In genomic region chr8:123341040-123342015, GRCm38 (mm10) we compare ENCODE assay signal across 14 mouse cellular contexts. TPM values are rescaled to one million over a fixed set of nuclear protein-coding genes. Genes with fewer than 3 reads are reported as not detected.
DNase-seq lines count a peak whose midpoint lies in the region; ATAC-seq and TF ChIP-seq lines count a peak whose summit lies in the region.
"Had no signal": no experiment of that assay in that cellular context is flagged by ENCODE, and none has a peak within 500 bp of the region (broad histone marks: within the 10 kb centered on the region; RNA-seq: fewer than 3 reads in every experiment).

No protein-coding gene starts in this region.

- H3K9me3 ChIP-seq in liver, embryonic 14.5 days (ENCODE audit: control insufficient read depth, low read length) = no peaks in the 10 kb centered on the region
- H3K9me3 ChIP-seq in stomach, embryonic 15.5 days = no peaks in the 10 kb centered on the region

- intact Hi-C loops in heart, postnatal 25 days (cut with DNase I) = no loop called here

- no peak for TF ChIP-seq EP300 in liver, embryonic 14.5 days (IDR thresholded peaks at IDR 0.05; ENCODE audit: low read depth)

- TF ChIP-seq CTCF in liver, embryonic 14.5 days (IDR thresholded peaks at IDR 0.05; ENCODE audit: low read depth) = no peak

- no peaks in the 10 kb centered on the region for H3K27me3 ChIP-seq in liver, embryonic 14.5 days (ENCODE audit: control insufficient read depth, insufficient read depth, low read length)
- no peaks in the 10 kb centered on the region for H3K27me3 ChIP-seq in stomach, embryonic 15.5 days (replicated peaks)

- H3K9ac ChIP-seq in liver, embryonic 14.5 days (replicated peaks) = no peak overlapping the region
- H3K9ac ChIP-seq in stomach, embryonic 15.5 days = no peak overlapping the region

- H3K4me1 ChIP-seq in liver, embryonic 14.5 days (replicated peaks; ENCODE audit: control insufficient read depth in 2 of 2, insufficient read depth in 2 of 2, low read length in 1 of 2) = peaks cover 0 to 6% of the 10 kb centered on the region in 2 experiments; a peak in 2 of 4 replicates
- no peaks in the 10 kb centered on the region for H3K4me1 ChIP-seq in stomach, embryonic 15.5 days

- DNase-seq in urinary bladder, adult 18-20 months (ENCODE audit: low spot score in 2 of 2) = peak; percentile 37 to 60
- DNase-seq in urinary bladder, postnatal 25 days (ENCODE audit: low spot score) = no peak
- peak; percentile 84 for DNase-seq in ZHBTc4 (ENCODE audit: low read depth, low spot score)
- no peak for DNase-seq in liver, embryonic 14.5 days (ENCODE audit: low read depth in 3 of 3, low spot score in 3 of 3)
- DNase-seq in layer of hippocampus, postnatal 10 days (ENCODE audit: low spot score in 2 of 2) = no peak
- no peak for DNase-seq in lung, postnatal 14 days
- DNase-seq in heart, postnatal 25 days (ENCODE audit: low spot score) = no peak
- DNase-seq: cerebellum, adult 2 months; embryo, embryonic 11 days; heart, postnatal 14 days; thymus, postnatal 4 days had no signal

- H3K36me3 ChIP-seq in liver, embryonic 14.5 days (replicated peaks; ENCODE audit: control insufficient read depth, insufficient read depth, low read depth) = no peaks in the 10 kb centered on the region
- H3K36me3 ChIP-seq in stomach, embryonic 15.5 days = no peaks in the 10 kb centered on the region

- H3K27ac ChIP-seq in liver, embryonic 14.5 days = no peak overlapping the region
- peak overlapping the region; percentile 55 for H3K27ac ChIP-seq in stomach, embryonic 15.5 days

- H3K4me2 ChIP-seq in liver, embryonic 14.5 days (ENCODE audit: low read depth) = 0 out of 2 replicates have a peak overlapping the region, but pooled peaks have one; percentile 4
- H3K4me2 ChIP-seq in stomach, embryonic 15.5 days = peak overlapping the region; percentile 11
- H3K4me2 ChIP-seq: midbrain, embryonic 11.5 days had no signal

- 53% methylated on average over 27 of the region's 27 CpGs for WGBS in liver, embryonic 14.5 days (ENCODE audit: insufficient replicate concordance)
- 68% methylated on average over 27 of the region's 27 CpGs for WGBS in stomach, embryonic 15.5 days

- no peak overlapping the region for H3K4me3 ChIP-seq in liver, embryonic 14.5 days (ENCODE audit: insufficient read depth in 1 of 2, low read depth in 2 of 2, low read length in 2 of 2)
- H3K4me3 ChIP-seq in stomach, embryonic 15.5 days (replicated peaks) = 0 out of 2 replicates have a peak overlapping the region, but pooled peaks have one; percentile 3

- peak; percentile 62 for ATAC-seq in liver, embryonic 14.5 days (ENCODE audit: insufficient read depth)
- peak; percentile 72; the same call in 1 of the 2 replicates for ATAC-seq in stomach, embryonic 15.5 days (ENCODE audit: insufficient read depth, low FRiP score, low read depth)
- ATAC-seq: inflammation-experienced regulatory T-cells, adult 6 months had no signal

RNA-seq across cellular contexts. Expression of gene Spire2, which starts 8.8 kb away (rescaled TPM):
- 3.0 TPM in 2 replicates for polyA plus RNA-seq in liver, embryonic 14.5 days (2012; rRNA removed)
- 2.2 and 2.9 TPM in 2 replicates for polyA plus RNA-seq in liver, embryonic 14.5 days (2014; fragmentation: Nextera tagmentation; extraction: Ambion mirVana)
- 5.4 and 5.9 TPM in 2 replicates for polyA plus RNA-seq in stomach, embryonic 15.5 days (2015; fragmentation: Nextera tagmentation; extraction: Ambion mirVana)
- total RNA-seq in layer of hippocampus, postnatal 10 days (2021) = 10 to 100 TPM; 17.6 to 18.4 TPM
- total RNA-seq in heart, postnatal 25 days (2021) = under 1 TPM; 0.10 to 0.20 TPM
- polyA plus RNA-seq: inflammation-experienced regulatory T-cells, adult 6 months had no signal

RNA-seq across cellular contexts. Expression of gene Fanca, which starts 23.0 kb away (rescaled TPM):
- polyA plus RNA-seq in liver, embryonic 14.5 days (2012; rRNA removed) = 22.8 and 24.6 TPM in 2 replicates
- 17.3 and 19.4 TPM in 2 replicates for polyA plus RNA-seq in liver, embryonic 14.5 days (2014; fragmentation: Nextera tagmentation; extraction: Ambion mirVana)
- 20.9 and 22.8 TPM in 2 replicates for polyA plus RNA-seq in stomach, embryonic 15.5 days (2015; fragmentation: Nextera tagmentation; extraction: Ambion mirVana)
- total RNA-seq in layer of hippocampus, postnatal 10 days (2021) = 1 to 10 TPM; 2.5 to 4.7 TPM
- 1 to 10 TPM; 1.7 to 3.0 TPM for total RNA-seq in heart, postnatal 25 days (2021)

RNA-seq across cellular contexts. Expression of gene Tcf25, which starts 32.2 kb away (rescaled TPM):
- 37.8 and 45.6 TPM in 2 replicates for polyA plus RNA-seq in liver, embryonic 14.5 days (2012; rRNA removed)
- 44.0 and 53.1 TPM in 2 replicates for polyA plus RNA-seq in liver, embryonic 14.5 days (2014; fragmentation: Nextera tagmentation; extraction: Ambion mirVana)
- polyA plus RNA-seq in stomach, embryonic 15.5 days (2015; fragmentation: Nextera tagmentation; extraction: Ambion mirVana) = 159 and 182 TPM in 2 replicates
- total RNA-seq in layer of hippocampus, postnatal 10 days (2021) = 100 to 1,000 TPM; 439 to 445 TPM
- total RNA-seq in heart, postnatal 25 days (2021) = 100 to 1,000 TPM; 113 to 157 TPM

Comparison
In these comparisons a context has a peak if more than half of its experiments do, and no peak if none do; other contexts are left out.
1. DNase-seq: peak in urinary bladder, adult 18-20 months (2 of 2) and ZHBTc4 (single experiment); none in urinary bladder, postnatal 25 days (single experiment), liver, embryonic 14.5 days (0 of 3), layer of hippocampus, postnatal 10 days (0 of 2), lung, postnatal 14 days (single experiment) and heart, postnatal 25 days (single experiment).
2. RNA of gene Spire2, which starts 8.8 kb away (total RNA-seq): 17.6 to 18.4 TPM in layer of hippocampus, postnatal 10 days; 0.10 to 0.20 TPM in heart, postnatal 25 days; every median in the first group is over 10 times any median in the second.